In the genomic region with DNA sequence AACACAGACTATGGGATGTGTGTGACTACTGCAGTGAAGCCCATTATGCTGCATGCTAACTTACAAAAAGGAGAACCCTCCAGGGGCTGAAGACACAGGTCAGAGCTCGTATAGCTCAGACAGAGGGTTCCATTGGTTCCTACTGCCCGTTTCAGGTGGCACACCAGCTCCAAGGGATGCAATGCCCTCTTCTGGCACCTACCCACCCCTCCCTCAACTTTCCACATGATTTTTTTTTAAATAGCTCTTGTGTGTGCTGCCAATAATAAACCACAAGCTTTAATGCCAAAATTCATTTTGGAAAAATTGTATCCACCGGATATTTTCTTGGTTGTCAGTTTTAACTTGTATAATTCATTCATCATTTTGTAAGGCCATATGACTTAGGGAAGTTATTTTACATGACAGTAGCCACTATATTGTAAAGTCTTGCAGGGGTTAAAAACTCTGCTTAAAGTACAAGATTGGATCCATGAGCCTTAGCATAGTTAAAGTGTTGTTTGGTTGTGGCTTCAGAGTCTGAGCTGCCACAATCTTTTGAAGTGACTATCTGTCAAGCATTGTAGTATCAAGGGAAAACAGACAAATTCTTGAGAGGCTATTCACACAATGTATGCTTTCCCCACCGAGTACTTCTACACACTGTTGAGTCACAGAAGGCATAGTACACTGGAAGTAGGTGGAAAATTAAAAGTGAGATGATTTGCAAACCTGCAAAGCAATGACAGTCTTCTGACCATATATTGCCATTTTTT, we compare ENCODE assay signal across 28 mouse cellular contexts.
"Had no signal": no experiment of that assay in that cellular context is flagged by ENCODE, and none has a peak within 500 bp of the region (broad histone marks: within the 10 kb centered on the region; RNA-seq: fewer than 3 reads in every experiment).

No protein-coding gene starts in this region.

- ATAC-seq: hindbrain, postnatal 0 days; intestine, embryonic 16.5 days; liver, embryonic 12.5 days had no signal

- H3K4me3 ChIP-seq: gastrocnemius, adult 2 months; heart, adult 2 months; heart, embryonic 13.5 days; heart, embryonic 15.5 days; hindbrain, embryonic 13.5 days; hindbrain, embryonic 15.5 days; kidney, embryonic 15.5 days; limb, embryonic 13.5 days; limb, embryonic 15.5 days; liver, embryonic 12.5 days had no signal

- H3K27me3 ChIP-seq: heart, embryonic 13.5 days; heart, embryonic 15.5 days; hindbrain, embryonic 13.5 days; hindbrain, embryonic 15.5 days; kidney, embryonic 15.5 days; limb, embryonic 13.5 days; limb, embryonic 15.5 days; liver, embryonic 12.5 days had no signal

- H3K4me1 ChIP-seq: heart, embryonic 15.5 days; hindbrain, embryonic 13.5 days; hindbrain, embryonic 15.5 days; kidney, embryonic 15.5 days; limb, embryonic 13.5 days; limb, embryonic 15.5 days; liver, embryonic 12.5 days had no signal

- H3K9me3 ChIP-seq: heart, embryonic 13.5 days; heart, embryonic 15.5 days; hindbrain, embryonic 13.5 days; hindbrain, embryonic 15.5 days; kidney, embryonic 15.5 days; limb, embryonic 13.5 days; limb, embryonic 15.5 days; liver, embryonic 12.5 days had no signal

- H3K4me2 ChIP-seq: heart, embryonic 11.5 days; heart, embryonic 13.5 days; heart, embryonic 15.5 days; hindbrain, embryonic 13.5 days; hindbrain, embryonic 15.5 days; kidney, embryonic 15.5 days; limb, embryonic 13.5 days; limb, embryonic 15.5 days; liver, embryonic 12.5 days had no signal

- H3K36me3 ChIP-seq: heart, embryonic 15.5 days; hindbrain, embryonic 15.5 days; kidney, embryonic 15.5 days; limb, embryonic 13.5 days; limb, embryonic 15.5 days; liver, embryonic 12.5 days had no signal

- H3K27ac ChIP-seq: gastrocnemius, adult 2 months; heart, adult 2 months; heart, embryonic 13.5 days; heart, embryonic 15.5 days; hindbrain, embryonic 13.5 days; hindbrain, embryonic 15.5 days; hindbrain, postnatal 0 days; kidney, embryonic 15.5 days; kidney, postnatal 0 days; limb, embryonic 13.5 days; limb, embryonic 15.5 days; liver, embryonic 12.5 days; liver, embryonic 14.5 days had no signal

- DNase-seq: gastrocnemius, adult 2 months; gastrocnemius, postnatal 14 days; gastrocnemius, postnatal 36 days; heart, adult 11 months; heart, adult 2 months; heart, postnatal 14 days; heart, postnatal 36 days; kidney, adult 11 months; kidney, adult 2 months; kidney, adult 9 months; kidney, postnatal 14 days; kidney, postnatal 36 days; layer of hippocampus, adult 9-11 months; layer of hippocampus, postnatal 36 days; left cerebral cortex, postnatal 4 days had no signal

- H3K9ac ChIP-seq: heart, embryonic 13.5 days; heart, embryonic 15.5 days; hindbrain, embryonic 13.5 days; hindbrain, embryonic 15.5 days; kidney, embryonic 15.5 days; limb, embryonic 13.5 days; limb, embryonic 15.5 days; liver, embryonic 12.5 days; liver, embryonic 14.5 days had no signal
